In the genomic region with DNA sequence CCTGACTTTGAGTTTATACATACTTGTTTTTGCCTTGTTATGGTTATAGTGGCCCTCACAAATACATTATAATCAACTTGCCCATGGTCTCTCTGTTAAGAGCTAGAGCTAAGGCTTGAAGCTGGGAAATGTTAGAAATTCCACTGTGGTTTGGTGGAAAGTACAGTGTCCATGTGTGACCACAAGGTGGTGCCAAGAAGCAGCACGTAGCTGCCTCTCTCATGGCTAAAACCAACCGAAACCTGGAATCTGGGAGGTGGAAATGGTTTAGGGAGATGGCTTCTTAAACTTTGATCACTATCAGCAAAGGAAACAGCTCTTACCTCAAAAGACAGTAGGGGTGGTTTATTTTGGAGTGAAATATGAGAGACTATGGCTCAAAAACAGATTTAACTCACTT, we compare ENCODE assay signal across 8 mouse cellular contexts. TPM values are rescaled to one million over a fixed set of nuclear protein-coding genes. Genes with fewer than 3 reads are reported as not detected.
DNase-seq lines count a peak whose midpoint lies in the region; ATAC-seq and TF ChIP-seq lines count a peak whose summit lies in the region.

No protein-coding gene starts in this region.

- no peaks in the 10 kb centered on the region for H3K9me3 ChIP-seq in embryonic facial prominence, embryonic 14.5 days (ENCODE audit: control insufficient read depth, low read length)
- H3K9me3 ChIP-seq in lung, postnatal 0 days (ENCODE audit: low read length) = no peaks in the 10 kb centered on the region

- H3K27ac ChIP-seq in embryonic facial prominence, embryonic 14.5 days (replicated peaks; ENCODE audit: low read depth, low read length) = no peak overlapping the region
- no peak overlapping the region for H3K27ac ChIP-seq in lung, postnatal 0 days (ENCODE audit: low read length)

- peaks cover 52% of the 10 kb centered on the region for H3K36me3 ChIP-seq in embryonic facial prominence, embryonic 14.5 days (ENCODE audit: control insufficient read depth, insufficient read depth, low read length)
- H3K36me3 ChIP-seq in lung, postnatal 0 days (ENCODE audit: insufficient read depth, low read length) = no peaks in the 10 kb centered on the region; the same call in 1 of the 2 replicates

- TF ChIP-seq EP300 in lung, postnatal 0 days (IDR thresholded peaks at IDR 0.05) = no peak

- H3K9ac ChIP-seq in embryonic facial prominence, embryonic 14.5 days (ENCODE audit: low read depth, low read length) = no peak overlapping the region
- no peak overlapping the region for H3K9ac ChIP-seq in lung, postnatal 0 days (replicated peaks; ENCODE audit: low read depth)

- no peak overlapping the region for H3K4me3 ChIP-seq in embryonic facial prominence, embryonic 14.5 days (ENCODE audit: low read depth, low read length)
- no peak overlapping the region for H3K4me3 ChIP-seq in lung, postnatal 0 days (ENCODE audit: low read depth, low read length)

- in situ Hi-C loops in Patski (cut with MboI; ENCODE audit: low pct_unique_long_range_greater_than_20kb) = loop anchor here (5.0 kb wide), 1 partner anchor 61 kb away; no protein-coding TSS in a partner anchor

- CTCF ChIA-PET in Patski (lab: Charles Lee) = interaction anchor here (0.7 to 3.4 kb wide), 15 partner anchors 9 to 60 kb away, joined by 3 to 28 read pairs (median 5); no protein-coding TSS in a partner anchor

- no peak for DNase-seq in cerebellum, adult 11-12 months
- DNase-seq in left cerebral cortex, postnatal 14 days (ENCODE audit: low spot score in 2 of 2) = peak; percentile 66 to 70
- DNase-seq in left cerebral cortex, adult 11 months (ENCODE audit: low spot score) = no peak
- no peak for DNase-seq in Patski (ENCODE audit: low read depth, low spot score)
- DNase-seq in embryonic facial prominence, embryonic 14.5 days (ENCODE audit: low spot score) = peak; percentile 61
- peak; percentile 65 for DNase-seq in lung, postnatal 0 days (ENCODE audit: low spot score)
- DNase-seq in c-Kit-positive CD71-positive TER-119-positive erythroid progenitor cells, embryonic 14.5 days (ENCODE audit: low spot score) = no peak

- peak; percentile 82 for TF ChIP-seq CTCF in Patski (IDR thresholded peaks at IDR 0.05)
- TF ChIP-seq CTCF in lung, postnatal 0 days (IDR thresholded peaks at IDR 0.05) = peak; percentile 86

- WGBS in embryonic facial prominence, embryonic 14.5 days = 2% methylated on average over 2 of the region's 2 CpGs
- 19% methylated on average over 2 of the region's 2 CpGs for WGBS in lung, postnatal 0 days

- intact Hi-C loops in left cerebral cortex, postnatal 14 days (cut with DNase I) = loop anchor here (5.0 kb wide), 2 partner anchors 56 to 676 kb away; no protein-coding TSS in a partner anchor

- H3K27me3 ChIP-seq in Patski = no peaks in the 10 kb centered on the region
- H3K27me3 ChIP-seq in embryonic facial prominence, embryonic 14.5 days (replicated peaks; ENCODE audit: control insufficient read depth, insufficient read depth, low read length) = no peaks in the 10 kb centered on the region
- H3K27me3 ChIP-seq in lung, postnatal 0 days (replicated peaks; ENCODE audit: insufficient read depth, low read length) = no peaks in the 10 kb centered on the region

- H3K4me2 ChIP-seq in embryonic facial prominence, embryonic 14.5 days (ENCODE audit: low read depth, low read length) = no peak overlapping the region
- H3K4me2 ChIP-seq in lung, postnatal 0 days (replicated peaks; ENCODE audit: low read depth, low read length) = no peak overlapping the region

- no peaks in the 10 kb centered on the region for H3K4me1 ChIP-seq in embryonic facial prominence, embryonic 14.5 days (ENCODE audit: control insufficient read depth, insufficient read depth, low read length)
- no peaks in the 10 kb centered on the region; the same call in 1 of the 2 replicates for H3K4me1 ChIP-seq in lung, postnatal 0 days (ENCODE audit: insufficient read depth, low read depth, low read length)

- POLR2A ChIA-PET in Patski (lab: Charles Lee) = interaction anchor here (0.7 to 1.0 kb wide), 3 partner anchors 10 to 56 kb away, joined by 3 read pairs; no protein-coding TSS in a partner anchor

- ATAC-seq in cerebellum, adult (ENCODE audit: insufficient number of reproducible peaks, low FRiP score, low TSS enrichment) = peak; percentile 59
- ATAC-seq in Patski = peak; percentile 73
- no peak for ATAC-seq in embryonic facial prominence, embryonic 14.5 days (ENCODE audit: low read depth)
- ATAC-seq in lung, postnatal 0 days = peak; percentile 33

RNA-seq across cellular contexts. Expression of a gene that starts 17.6 kb away (rescaled TPM):
- total RNA-seq in left cerebral cortex, postnatal 14 days (2021) = 10 to 100 TPM; 17.6 to 22.6 TPM
- 16.1 TPM for polyA plus RNA-seq in Patski (2021)
- polyA plus RNA-seq in embryonic facial prominence, embryonic 14.5 days (2014; fragmentation: Nextera tagmentation; extraction: Ambion mirVana) = 13.4 and 16.1 TPM in 2 replicates
- 12.9 and 15.6 TPM in 2 replicates for polyA plus RNA-seq in lung, postnatal 0 days (2015; fragmentation: Nextera tagmentation; extraction: Ambion mirVana)

Comparison
In these comparisons a context has a peak if more than half of its experiments do, and no peak if none do; other contexts are left out.
1. DNase-seq: peak in left cerebral cortex, postnatal 14 days (2 of 2), embryonic facial prominence, embryonic 14.5 days (single experiment) and lung, postnatal 0 days (single experiment); none in cerebellum, adult 11-12 months (single experiment), left cerebral cortex, adult 11 months (single experiment), Patski (single experiment) and c-Kit-positive CD71-positive TER-119-positive erythroid progenitor cells, embryonic 14.5 days (single experiment).